Mouse (Mus musculus): ENCODE measurements around the gene 2310034C09Rik.
"Not testable (repeated sequence)": the region's sequence is repeated elsewhere in the genome, so short reads cannot be mapped to it uniquely, and the experiment has no call there.

The 2310034C09Rik gene

DNA sequence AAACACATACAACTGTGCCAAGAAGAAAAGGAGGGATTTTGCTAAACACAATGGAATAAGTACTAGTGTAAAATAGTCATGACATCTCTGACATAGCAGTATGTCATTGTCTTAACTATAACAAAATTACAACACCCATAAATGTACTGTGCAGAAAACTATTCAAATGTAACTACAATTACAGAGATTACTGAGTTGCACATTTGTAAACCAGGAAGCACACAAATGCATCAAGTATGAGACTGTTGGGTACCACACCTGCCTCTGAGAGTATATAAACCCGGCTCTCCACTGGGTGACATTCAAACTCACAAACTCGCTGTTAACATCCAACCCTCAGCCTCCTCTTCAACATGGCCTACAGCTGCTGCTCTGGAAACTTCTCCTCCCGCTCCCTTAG lies at the start of gene 2310034C09Rik:
TSS of gene 2310034C09Rik (plus strand) at position 301 of the 400 bp plus-strand sequence.
- DNase-seq (ENCODE audit: low read depth): not testable (repeated sequence)

GRCm38 (mm10) chr16:88710757-88711156 lies 47.9 kb upstream of the 2310034C09Rik start:
- DNase-seq (ENCODE audit: low read depth): no peak

GRCm38 (mm10) chr16:88711245-88711644 lies 47.4 kb upstream of the 2310034C09Rik start:
- no peak for DNase-seq (ENCODE audit: low read depth)

GRCm38 (mm10) chr16:88716549-88716948 lies 42.1 kb upstream of the 2310034C09Rik start:
- no peak for DNase-seq (ENCODE audit: low read depth)

- DNase-seq (ENCODE audit: low read depth): no peak
Observed at GRCm38 (mm10) chr16:88720031-88720430, 38.6 kb upstream of the 2310034C09Rik start.

DNA sequence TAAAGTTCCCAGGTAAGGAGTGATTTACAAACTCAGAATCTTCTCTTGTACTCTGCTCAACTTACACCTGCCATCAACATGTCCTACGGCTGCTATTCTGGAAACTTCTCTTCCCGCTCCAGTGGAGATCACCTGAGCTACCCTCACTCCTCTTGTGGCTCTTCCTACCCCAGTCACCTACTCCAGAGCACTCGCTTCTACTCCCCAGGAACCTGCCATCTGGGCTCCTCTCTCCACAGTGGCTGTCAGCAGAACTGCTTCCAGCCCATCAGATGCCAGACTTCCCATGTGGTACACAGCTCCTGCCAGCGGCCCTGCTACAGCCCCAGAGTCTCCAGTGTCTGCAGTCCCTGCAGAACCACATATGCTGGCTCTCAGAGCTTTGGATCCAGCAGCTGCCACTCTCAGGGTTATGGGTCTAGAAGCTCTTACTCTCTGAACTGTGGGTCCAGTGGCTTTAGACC lies 29.8 kb upstream of the 2310034C09Rik start, which contains the start of gene Krtap13-1:
TSS of gene Krtap13-1 (plus strand) at position 51 of the 464 bp plus-strand sequence.
- DNase-seq (ENCODE audit: low read depth): no peak

DNA sequence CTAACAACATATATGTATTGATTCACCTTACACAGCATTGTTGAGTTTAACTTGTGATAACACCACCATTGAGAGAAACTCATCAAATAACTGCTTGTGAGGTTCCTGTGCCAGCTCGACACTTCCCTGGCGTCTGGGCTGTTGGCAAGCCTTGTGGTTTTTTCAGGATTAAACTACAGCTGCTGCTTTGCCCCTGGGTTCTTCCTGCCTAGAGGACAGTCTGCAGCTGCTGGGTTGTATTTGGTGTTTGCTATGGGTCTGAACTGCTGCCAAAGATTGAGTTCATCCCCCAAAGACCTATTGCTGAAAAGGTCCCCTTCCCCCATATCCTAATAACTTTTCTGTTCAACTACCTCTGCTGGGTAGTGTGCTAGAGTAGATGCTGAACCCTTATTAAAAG lies 23.3 kb upstream of the 2310034C09Rik start:
- DNase-seq (ENCODE audit: low read depth): no peak

DNA sequence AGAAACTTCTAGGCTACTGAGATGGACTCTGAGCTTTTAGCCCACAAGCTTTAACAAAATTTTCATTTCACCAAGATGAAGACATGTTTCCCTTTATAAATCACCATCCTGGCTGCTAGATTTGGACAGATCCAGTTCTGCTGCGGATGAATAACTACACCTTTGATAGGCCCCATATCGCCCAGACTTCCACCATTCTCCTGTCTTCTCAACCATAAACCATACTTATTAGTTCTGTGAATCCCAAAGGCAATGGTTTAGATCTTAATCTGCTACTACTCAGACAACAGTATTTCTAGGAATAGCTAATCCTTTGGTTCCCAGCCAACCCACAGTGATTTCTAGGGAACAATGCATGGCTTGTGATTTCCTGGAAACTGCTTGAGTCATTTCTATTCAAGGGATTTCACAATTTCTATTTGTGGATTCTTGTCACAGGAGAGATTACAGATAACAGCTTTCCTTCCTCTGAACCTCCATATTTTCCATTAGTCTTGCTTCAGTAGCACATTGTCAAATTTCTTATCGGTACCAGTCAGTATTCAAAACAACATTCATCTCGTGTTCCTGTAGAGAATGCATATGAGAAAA lies 13.8 kb upstream of the 2310034C09Rik start:
- DNase-seq (ENCODE audit: low read depth): no peak

- no peak for DNase-seq (ENCODE audit: low read depth)
Observed at GRCm38 (mm10) chr16:88747943-88748342, 10.7 kb upstream of the 2310034C09Rik start.

DNA sequence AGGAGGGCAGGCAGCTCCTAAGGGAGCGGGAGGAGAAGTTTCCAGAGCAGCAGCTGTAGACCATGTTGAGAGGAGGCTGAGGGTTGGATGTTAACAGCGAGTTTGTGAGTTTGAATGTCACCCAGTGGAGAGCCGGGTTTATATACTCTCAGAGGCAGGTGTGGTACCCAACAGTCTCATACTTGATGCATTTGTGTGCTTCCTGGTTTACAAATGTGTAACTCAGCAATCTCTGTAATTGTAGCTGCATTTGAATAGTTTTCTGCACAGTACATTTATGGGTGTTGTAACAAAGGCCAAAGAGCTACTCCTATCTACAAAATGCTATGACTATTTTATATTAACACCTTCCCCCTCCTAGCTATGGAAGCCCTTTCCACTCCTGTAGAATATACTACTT lies 7.1 kb upstream of the 2310034C09Rik start, which contains the start of gene Krtap13:
TSS of gene Krtap13 (minus strand) at position 101 of the 400 bp plus-strand sequence.
- not testable (repeated sequence) for DNase-seq (ENCODE audit: low read depth)

GRCm38 (mm10) chr16:88774106-88774505 lies 15.5 kb downstream of the 2310034C09Rik start, which contains the start of gene 2310057N15Rik:
Gene 2310057N15Rik, minus strand, starts transcription at chr16:88774206.
- DNase-seq (ENCODE audit: low read depth): no peak

GRCm38 (mm10) chr16:88777596-88777995 lies 18.9 kb downstream of the 2310034C09Rik start, which contains the start of gene Gm5965:
Gene Gm5965, plus strand, starts transcription at chr16:88777896.
- DNase-seq (ENCODE audit: low read depth): no peak

- DNase-seq (ENCODE audit: low read depth): no peak
Observed at GRCm38 (mm10) chr16:88786786-88787185, 28.1 kb downstream of the 2310034C09Rik start.
